Mouse (Mus musculus): ENCODE results near the gene Smpd2.

Gene Smpd2

GRCm38 (mm10) chr10:41451656-41452055 lies 38.5 kb downstream of the Smpd2 start:
- DNase-seq (ENCODE audit: low spot score): no peak

GRCm38 (mm10) chr10:41450780-41451522 lies 39.2 kb downstream of the Smpd2 start:
- no peak for DNase-seq (ENCODE audit: low spot score)

- peak; percentile 94 for DNase-seq (ENCODE audit: low spot score)
Observed at GRCm38 (mm10) chr10:41450137-41450670, 40.0 kb downstream of the Smpd2 start, which contains the start of gene Zbtb24. TSS of gene Zbtb24 (plus strand) at chr10:41450383.

GRCm38 (mm10) chr10:41449684-41450083 lies 40.5 kb downstream of the Smpd2 start:
- DNase-seq (ENCODE audit: low spot score): no peak

GRCm38 (mm10) chr10:41448216-41448615 lies 42.0 kb downstream of the Smpd2 start:
- DNase-seq (ENCODE audit: low spot score): no peak
